9 mouse cellular contexts compared by ENCODE assay signal in the genomic region with DNA sequence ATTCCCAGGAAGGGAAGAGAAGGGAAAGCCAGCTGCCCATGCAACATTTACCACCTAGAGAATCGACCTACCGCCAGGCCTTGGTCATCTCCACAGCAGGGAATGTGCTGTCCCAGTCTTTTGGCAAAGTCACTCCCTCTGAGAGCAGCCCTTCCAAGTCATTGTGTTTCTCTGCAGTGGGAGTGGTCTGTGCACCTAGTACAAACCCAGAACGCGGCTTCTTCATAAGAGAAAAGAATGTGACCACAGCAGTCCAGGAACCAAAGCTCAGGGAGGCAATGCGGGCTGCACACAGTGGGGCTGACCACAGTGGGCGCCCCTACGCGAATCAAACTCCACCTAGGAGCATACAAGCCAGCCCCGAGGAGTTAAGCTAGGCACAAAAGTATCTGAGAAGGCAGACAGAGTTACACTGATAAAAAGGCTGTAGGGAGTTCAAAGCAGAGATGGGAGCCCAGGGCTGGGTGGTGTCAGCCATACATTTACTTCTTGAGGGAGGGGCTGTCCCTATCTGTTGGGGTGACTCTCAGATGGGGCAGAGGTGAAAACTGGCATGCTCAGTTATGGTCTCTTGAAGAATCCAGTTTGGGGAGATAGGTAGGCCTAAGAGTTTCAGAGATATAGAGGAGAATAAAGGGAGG. TPM values are rescaled to one million over a fixed set of nuclear protein-coding genes. Genes with fewer than 3 reads are reported as not detected.
DNase-seq lines count a peak whose midpoint lies in the region; ATAC-seq and TF ChIP-seq lines count a peak whose summit lies in the region.
"Had no signal": no experiment of that assay in that cellular context is flagged by ENCODE, and none has a peak within 500 bp of the region (broad histone marks: within the 10 kb centered on the region; RNA-seq: fewer than 3 reads in every experiment).

No protein-coding gene starts in this region.

- no peaks in the 10 kb centered on the region for H3K9me3 ChIP-seq in intestine, postnatal 0 days (ENCODE audit: control insufficient read depth)
- H3K9me3 ChIP-seq in lung, embryonic 16.5 days (ENCODE audit: control insufficient read depth, low read length) = no peaks in the 10 kb centered on the region
- H3K9me3 ChIP-seq: G1E had no signal

- peak; percentile 34; the same call in 1 of the 2 replicates for TF ChIP-seq POLR2A in testis, adult 2 months (IDR thresholded peaks at IDR 0.05; ENCODE audit: control insufficient read depth, low read depth, low read length)

- no peaks in the 10 kb centered on the region for H3K27me3 ChIP-seq in intestine, postnatal 0 days (replicated peaks; ENCODE audit: control insufficient read depth, insufficient read depth, low read length)
- no peaks in the 10 kb centered on the region for H3K27me3 ChIP-seq in lung, embryonic 16.5 days (ENCODE audit: control insufficient read depth, insufficient read depth, low read depth, low read length)
- H3K27me3 ChIP-seq in testis, adult 2 months (ENCODE audit: control insufficient read depth, insufficient read depth, low read length) = no peaks in the 10 kb centered on the region

- H3K9ac ChIP-seq in intestine, postnatal 0 days (ENCODE audit: low read depth, low read length) = no peak overlapping the region
- peak overlapping the region; percentile 84 for H3K9ac ChIP-seq in lung, embryonic 16.5 days (ENCODE audit: low read length)

- H3K4me3 ChIP-seq in intestine, postnatal 0 days (ENCODE audit: low read depth, low read length) = peak overlapping the region; percentile 65; the same call in 1 of the 2 replicates
- H3K4me3 ChIP-seq in lung, embryonic 16.5 days (ENCODE audit: low read length) = peak overlapping the region; percentile 72
- no peak overlapping the region for H3K4me3 ChIP-seq in testis, adult 2 months (ENCODE audit: control insufficient read depth, low read depth, low read length)

- DNase-seq in kidney, adult 11 months = peak; percentile 30
- DNase-seq in kidney, adult 18-20 months = no peak
- DNase-seq in heart, adult 18-20 months = peak; percentile 67 to 76
- DNase-seq in frontal cortex, postnatal 36 days (ENCODE audit: low spot score in 2 of 2) = no peak
- no peak for DNase-seq in gastrocnemius, adult 8-10 months (ENCODE audit: low spot score in 2 of 2)

- H3K27ac ChIP-seq in intestine, postnatal 0 days (ENCODE audit: low read depth, low read length) = no peak overlapping the region
- peak overlapping the region; percentile 89 for H3K27ac ChIP-seq in lung, embryonic 16.5 days (ENCODE audit: low read length)
- peak overlapping the region; percentile 78 for H3K27ac ChIP-seq in testis, adult 2 months (ENCODE audit: control insufficient read depth, insufficient read depth, low read depth, low read length)

- TF ChIP-seq CTCF in intestine, postnatal 0 days (IDR thresholded peaks at IDR 0.05; ENCODE audit: low read depth) = no peak
- no peak for TF ChIP-seq CTCF in testis, adult 2 months (IDR thresholded peaks at IDR 0.05; ENCODE audit: control insufficient read depth, insufficient read depth, insufficient replicate concordance, low read depth, low read length)

- H3K4me2 ChIP-seq in intestine, postnatal 0 days (replicated peaks; ENCODE audit: low read depth) = peak overlapping the region; percentile 95
- H3K4me2 ChIP-seq in lung, embryonic 16.5 days (ENCODE audit: low read depth, low read length) = peak overlapping the region; percentile 85

- no peaks in the 10 kb centered on the region for H3K4me1 ChIP-seq in intestine, postnatal 0 days (replicated peaks; ENCODE audit: control insufficient read depth, insufficient read depth, low read length)
- H3K4me1 ChIP-seq in lung, embryonic 16.5 days (replicated peaks; ENCODE audit: control insufficient read depth, insufficient read depth, low read length) = peaks cover 22% of the 10 kb centered on the region
- peaks cover 17% of the 10 kb centered on the region for H3K4me1 ChIP-seq in testis, adult 2 months (ENCODE audit: control insufficient read depth, insufficient read depth, low read length)

- WGBS in intestine, postnatal 0 days = 48% methylated on average over 9 of the region's 9 CpGs
- 41% methylated on average over 9 of the region's 9 CpGs for WGBS in lung, embryonic 16.5 days

- no peaks in the 10 kb centered on the region for H3K36me3 ChIP-seq in intestine, postnatal 0 days (ENCODE audit: control insufficient read depth, insufficient read depth)
- H3K36me3 ChIP-seq in lung, embryonic 16.5 days (ENCODE audit: control insufficient read depth, insufficient read depth, low read length) = peaks cover 5% of the 10 kb centered on the region; the same call in 1 of the 2 replicates
- H3K36me3 ChIP-seq in testis, adult 2 months (ENCODE audit: control insufficient read depth, insufficient read depth, low read length) = no peaks in the 10 kb centered on the region

- no peak for ATAC-seq in intestine, postnatal 0 days
- ATAC-seq in lung, embryonic 16.5 days (ENCODE audit: low read depth) = 0 out of 2 replicates have a peak, but pooled peaks have one; percentile 11

RNA-seq across cellular contexts. Expression of gene Pitpnm2, which starts 1.5 kb away (rescaled TPM):
- 10 to 100 TPM; 36.8 to 38.9 TPM for total RNA-seq in heart, adult 18-20 months (2021)
- 1.5 and 1.9 TPM in 2 replicates for polyA plus RNA-seq in intestine, postnatal 0 days (2015; fragmentation: Nextera tagmentation; extraction: Ambion mirVana)
- 6.6 and 9.2 TPM in 2 replicates for polyA plus RNA-seq in lung, embryonic 16.5 days (2015; fragmentation: Nextera tagmentation; extraction: Ambion mirVana)
- polyA plus RNA-seq in testis, adult 2 months (2012; rRNA removed) = 54.9 and 61.9 TPM in 2 replicates
- total RNA-seq in gastrocnemius, adult 8-10 months (2022) = 10 to 100 TPM; 19.3 to 22.4 (median 20.8) TPM

Comparison
In these comparisons a context has a peak if more than half of its experiments do, and no peak if none do; other contexts are left out.
1. DNase-seq: peak in kidney, adult 11 months (single experiment) and heart, adult 18-20 months (2 of 2); none in kidney, adult 18-20 months (single experiment), frontal cortex, postnatal 36 days (0 of 2) and gastrocnemius, adult 8-10 months (0 of 2).